Mouse (Mus musculus): Measurements from ENCODE around the gene 1700056E22Rik.

- TF ChIP-seq EP300 (IDR thresholded peaks at IDR 0.05; ENCODE audit: insufficient read depth, low read depth, low read length): no peak
- no peak for TF ChIP-seq CTCF (IDR thresholded peaks at IDR 0.05; ENCODE audit: low read depth, low read length)
Measured at GRCm38 (mm10) chr1:184053711-184054110, 19.6 kb upstream of the 1700056E22Rik start.

Data from ES-Bruce4 (cell line).